Mouse (Mus musculus): ENCODE results near the gene Tnc. TPM values are rescaled to one million over a fixed set of nuclear protein-coding genes. Genes with fewer than 3 reads are reported as not detected.
A peak's percentile ranks its signal among the peaks of the same experiment; 100 is the strongest.

The Tnc gene
- polyA plus RNA-seq, 1 experiment from 2014 or later: 4.5 TPM

DNA sequence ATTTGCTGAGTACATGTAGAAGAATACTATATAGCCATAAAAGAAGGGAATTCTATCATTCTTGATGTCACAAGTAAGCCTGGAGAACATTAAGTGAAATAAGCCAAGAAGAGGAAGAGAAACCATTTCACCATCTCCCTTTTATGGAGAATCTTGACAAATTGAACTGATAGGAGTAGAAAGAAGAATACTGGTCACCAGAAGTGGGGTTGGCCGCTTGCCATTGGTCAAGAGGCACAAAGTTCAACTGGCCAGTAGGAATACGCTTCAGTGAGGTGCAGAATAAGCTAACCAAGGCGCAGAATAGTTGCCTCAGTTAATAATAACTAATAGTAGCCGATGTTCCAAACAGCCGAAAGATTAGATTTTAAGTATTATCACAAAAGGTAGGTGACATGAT lies 58.7 kb downstream of the Tnc start:
- Histone ChIP-seq H3K4me2 (replicated peaks; ENCODE audit: low read depth, low read length) (no peak overlapping the region), H3K4me3 (ENCODE audit: low read depth, low read length) (no peak overlapping the region), H3K4me1 (replicated peaks; ENCODE audit: control insufficient read depth, insufficient read depth, low read length) (no peaks in the 10 kb centered on the region), H3K9ac (ENCODE audit: low read depth, low read length) (no peak overlapping the region), H3K9me3 (ENCODE audit: control insufficient read depth, low read length) (no peaks in the 10 kb centered on the region), H3K27me3 (ENCODE audit: control insufficient read depth, insufficient read depth, low read length) (no peaks in the 10 kb centered on the region), H3K27ac (ENCODE audit: low read depth, low read length) (no peak overlapping the region), H3K36me3 (ENCODE audit: control insufficient read depth, insufficient read depth, low read length) (no peaks in the 10 kb centered on the region)
- DNase-seq (ENCODE audit: low spot score): no peak
- ATAC-seq (ENCODE audit: low FRiP score): no peak
- WGBS: 93% methylated on average over 5 of the region's 5 CpGs

- DNase-seq (ENCODE audit: low spot score): no peak
- H3K27me3 ChIP-seq (ENCODE audit: control insufficient read depth, insufficient read depth, low read length): no peaks in the 10 kb centered on the region
- no peak for ATAC-seq (ENCODE audit: low FRiP score)
These were observed 60.2 kb downstream of the Tnc start for GRCm38 (mm10) chr4:63986576-63986975.

DNA sequence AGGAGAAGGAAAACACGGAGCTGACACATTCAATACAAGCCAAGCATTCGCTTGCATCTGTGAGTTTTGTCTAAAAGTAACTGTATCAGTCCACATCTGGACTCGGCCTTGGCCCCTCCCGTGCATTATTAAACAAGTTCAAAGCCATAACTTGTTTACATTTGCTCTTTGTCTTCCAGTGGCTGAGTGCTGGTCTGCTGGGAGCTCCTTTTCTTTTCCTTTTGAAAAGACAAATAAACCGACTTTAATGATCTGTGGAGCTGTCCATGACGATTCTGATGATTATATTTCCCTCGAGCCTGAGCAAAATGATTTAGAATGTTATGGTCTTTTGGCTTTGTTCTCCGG lies 63.7 kb downstream of the Tnc start:
- Histone ChIP-seq H3K9ac (ENCODE audit: low read depth, low read length) (no peak overlapping the region), H3K27me3 (ENCODE audit: control insufficient read depth, insufficient read depth, low read length) (no peaks in the 10 kb centered on the region), H3K36me3 (ENCODE audit: control insufficient read depth, insufficient read depth, low read length) (no peaks in the 10 kb centered on the region), H3K9me3 (ENCODE audit: control insufficient read depth, low read length) (no peaks in the 10 kb centered on the region), H3K4me1 (replicated peaks; ENCODE audit: control insufficient read depth, insufficient read depth, low read length) (no peaks in the 10 kb centered on the region), H3K27ac (ENCODE audit: low read depth, low read length) (no peak overlapping the region), H3K4me2 (replicated peaks; ENCODE audit: low read depth, low read length) (no peak overlapping the region), H3K4me3 (ENCODE audit: low read depth, low read length) (no peak overlapping the region)
- ATAC-seq (ENCODE audit: low FRiP score): no peak
- no peak for DNase-seq (ENCODE audit: low spot score)
- 72% methylated on average over 8 of the region's 8 CpGs for WGBS

More at GRCm38 (mm10) chr4:63986576-63986975, 60.2 kb downstream of the Tnc start:
- Histone ChIP-seq H3K4me1 (replicated peaks; ENCODE audit: control insufficient read depth, insufficient read depth, low read length) (no peaks in the 10 kb centered on the region), H3K9ac (ENCODE audit: low read depth, low read length) (no peak overlapping the region), H3K27ac (ENCODE audit: low read depth, low read length) (no peak overlapping the region), H3K36me3 (ENCODE audit: control insufficient read depth, insufficient read depth, low read length) (no peaks in the 10 kb centered on the region), H3K9me3 (ENCODE audit: control insufficient read depth, low read length) (no peaks in the 10 kb centered on the region), H3K4me2 (replicated peaks; ENCODE audit: low read depth, low read length) (no peak overlapping the region), H3K4me3 (ENCODE audit: low read depth, low read length) (no peak overlapping the region)

DNA sequence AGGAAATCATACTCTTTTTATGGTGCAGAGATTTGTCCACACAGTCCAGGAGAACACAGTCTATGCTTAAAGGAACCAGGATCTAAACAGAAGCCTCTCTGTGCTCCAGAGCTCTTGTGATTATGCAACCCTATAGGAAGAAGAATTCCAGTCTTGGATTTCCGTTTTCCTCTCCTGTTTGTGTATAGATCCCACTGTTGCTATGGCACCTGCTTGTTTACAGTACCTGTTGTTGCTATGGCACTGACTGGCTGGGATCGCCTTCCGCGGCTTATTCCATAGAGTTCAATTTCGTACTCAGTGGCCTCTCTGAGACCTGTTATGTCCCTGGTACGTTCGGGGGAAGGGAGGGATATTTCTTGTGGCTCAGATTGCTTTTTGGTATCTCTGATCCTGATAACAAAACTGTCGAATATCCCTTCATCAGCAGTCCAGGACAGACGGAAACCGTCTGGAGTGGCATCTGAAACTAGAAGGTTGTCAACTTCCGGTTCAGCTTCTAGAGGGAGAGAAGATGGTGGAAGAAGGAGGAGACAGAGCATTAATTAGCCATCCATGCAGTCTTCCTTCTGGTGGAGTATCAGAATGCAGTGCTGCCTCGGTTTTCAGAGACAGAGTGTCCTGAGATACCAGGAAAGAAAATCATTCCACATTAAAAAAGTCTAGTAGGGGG lies 64.3 kb downstream of the Tnc start:
- Histone ChIP-seq H3K9me3 (ENCODE audit: control insufficient read depth, low read length) (no peaks in the 10 kb centered on the region), H3K9ac (ENCODE audit: low read depth, low read length) (no peak overlapping the region), H3K4me2 (replicated peaks; ENCODE audit: low read depth, low read length) (no peak overlapping the region), H3K4me3 (ENCODE audit: low read depth, low read length) (no peak overlapping the region), H3K27ac (ENCODE audit: low read depth, low read length) (no peak overlapping the region), H3K4me1 (replicated peaks; ENCODE audit: control insufficient read depth, insufficient read depth, low read length) (no peaks in the 10 kb centered on the region), H3K36me3 (ENCODE audit: control insufficient read depth, insufficient read depth, low read length) (no peaks in the 10 kb centered on the region), H3K27me3 (ENCODE audit: control insufficient read depth, insufficient read depth, low read length) (no peaks in the 10 kb centered on the region)
- ATAC-seq (ENCODE audit: low FRiP score): no peak
- DNase-seq (ENCODE audit: low spot score): no peak
- WGBS: 79% methylated on average over 12 of the region's 12 CpGs

GRCm38 (mm10) chr4:63980211-63980794 lies 66.5 kb downstream of the Tnc start:
- WGBS: 63% methylated on average over 1 of the region's 1 CpGs
- no peak overlapping the region for H3K27ac ChIP-seq (ENCODE audit: low read depth, low read length)
- ATAC-seq (ENCODE audit: low FRiP score): no peak
- H3K9ac ChIP-seq (ENCODE audit: low read depth, low read length): no peak overlapping the region
- no peaks in the 10 kb centered on the region for H3K4me1 ChIP-seq (replicated peaks; ENCODE audit: control insufficient read depth, insufficient read depth, low read length)
- no peaks in the 10 kb centered on the region for H3K9me3 ChIP-seq (ENCODE audit: control insufficient read depth, low read length)
- H3K36me3 ChIP-seq (ENCODE audit: control insufficient read depth, insufficient read depth, low read length): no peaks in the 10 kb centered on the region
- no peak overlapping the region for H3K4me2 ChIP-seq (replicated peaks; ENCODE audit: low read depth, low read length)
- DNase-seq (ENCODE audit: low spot score): no peak
- no peak overlapping the region for H3K4me3 ChIP-seq (ENCODE audit: low read depth, low read length)
- H3K27me3 ChIP-seq (ENCODE audit: control insufficient read depth, insufficient read depth, low read length): no peaks in the 10 kb centered on the region

GRCm38 (mm10) chr4:63979635-63980034 lies 67.2 kb downstream of the Tnc start:
- Histone ChIP-seq H3K27ac (ENCODE audit: low read depth, low read length) (no peak overlapping the region), H3K4me3 (ENCODE audit: low read depth, low read length) (no peak overlapping the region), H3K9me3 (ENCODE audit: control insufficient read depth, low read length) (no peaks in the 10 kb centered on the region), H3K27me3 (ENCODE audit: control insufficient read depth, insufficient read depth, low read length) (no peaks in the 10 kb centered on the region), H3K4me2 (replicated peaks; ENCODE audit: low read depth, low read length) (no peak overlapping the region), H3K9ac (ENCODE audit: low read depth, low read length) (no peak overlapping the region), H3K36me3 (ENCODE audit: control insufficient read depth, insufficient read depth, low read length) (no peaks in the 10 kb centered on the region), H3K4me1 (replicated peaks; ENCODE audit: control insufficient read depth, insufficient read depth, low read length) (no peaks in the 10 kb centered on the region)
- 39% methylated on average over 2 of the region's 2 CpGs for WGBS
- DNase-seq (ENCODE audit: low spot score) (peak; percentile 32), ATAC-seq (ENCODE audit: low FRiP score) (no peak)

DNA sequence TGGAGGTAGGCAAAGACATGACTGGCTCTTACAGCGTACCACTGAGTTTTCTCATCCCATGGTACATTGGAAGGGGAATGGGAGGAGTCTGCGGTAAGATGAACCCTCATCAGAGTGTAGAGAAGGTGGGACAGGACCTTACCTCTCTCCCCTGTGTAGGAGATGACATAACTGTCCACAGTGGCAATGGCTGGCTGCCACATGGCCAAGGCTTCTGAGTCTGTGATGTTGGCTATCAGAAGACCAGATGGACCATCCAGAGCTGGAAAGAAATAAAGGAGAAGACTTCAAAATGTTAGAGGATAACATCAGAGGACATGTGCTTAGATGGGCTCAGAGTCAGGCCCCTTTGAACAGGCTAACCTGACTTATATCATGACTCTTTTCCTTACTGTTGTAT lies 74.3 kb downstream of the Tnc start:
- no peaks in the 10 kb centered on the region for H3K27me3 ChIP-seq (ENCODE audit: control insufficient read depth, insufficient read depth, low read length)
- DNase-seq (ENCODE audit: low spot score) (no peak), ATAC-seq (ENCODE audit: low FRiP score) (no peak)
- H3K4me1 ChIP-seq (replicated peaks; ENCODE audit: control insufficient read depth, insufficient read depth, low read length): no peaks in the 10 kb centered on the region
- H3K4me2 ChIP-seq (replicated peaks; ENCODE audit: low read depth, low read length): no peak overlapping the region
- no peak overlapping the region for H3K4me3 ChIP-seq (ENCODE audit: low read depth, low read length)
- H3K36me3 ChIP-seq (ENCODE audit: control insufficient read depth, insufficient read depth, low read length): no peaks in the 10 kb centered on the region
- 96% methylated on average over 2 of the region's 2 CpGs for WGBS
- no peak overlapping the region for H3K27ac ChIP-seq (ENCODE audit: low read depth, low read length)
- H3K9me3 ChIP-seq (ENCODE audit: control insufficient read depth, low read length): no peaks in the 10 kb centered on the region
- H3K9ac ChIP-seq (ENCODE audit: low read depth, low read length): no peak overlapping the region

DNA sequence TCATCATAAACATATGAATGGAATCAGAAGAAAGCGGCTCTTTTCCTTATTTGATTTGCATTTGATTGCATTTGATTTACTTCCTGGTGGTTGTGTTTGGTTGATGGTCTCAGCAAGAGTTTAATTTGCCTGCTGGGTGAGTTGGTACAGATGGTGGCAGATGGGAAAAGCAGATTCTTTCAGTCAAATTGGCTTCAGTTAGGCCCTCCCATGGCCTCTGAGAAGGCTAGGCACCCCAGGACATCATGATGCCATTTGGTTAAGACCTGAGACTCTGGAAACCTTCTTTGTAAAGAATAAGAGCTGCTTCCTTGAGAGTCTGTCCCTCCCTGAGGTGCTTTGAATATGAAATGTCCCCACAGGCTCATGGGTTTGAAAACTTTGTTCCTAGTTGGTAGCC lies 75.1 kb downstream of the Tnc start:
- H3K27ac ChIP-seq (ENCODE audit: low read depth, low read length): no peak overlapping the region
- DNase-seq (ENCODE audit: low spot score) (no peak), ATAC-seq (ENCODE audit: low FRiP score) (no peak)
- no peak overlapping the region for H3K4me3 ChIP-seq (ENCODE audit: low read depth, low read length)
- H3K4me2 ChIP-seq (replicated peaks; ENCODE audit: low read depth, low read length): no peak overlapping the region
- 57% methylated on average over 1 of the region's 1 CpGs for WGBS
- no peak overlapping the region for H3K9ac ChIP-seq (ENCODE audit: low read depth, low read length)
- no peaks in the 10 kb centered on the region for H3K4me1 ChIP-seq (replicated peaks; ENCODE audit: control insufficient read depth, insufficient read depth, low read length)
- H3K27me3 ChIP-seq (ENCODE audit: control insufficient read depth, insufficient read depth, low read length): no peaks in the 10 kb centered on the region
- H3K36me3 ChIP-seq (ENCODE audit: control insufficient read depth, insufficient read depth, low read length): no peaks in the 10 kb centered on the region
- no peaks in the 10 kb centered on the region for H3K9me3 ChIP-seq (ENCODE audit: control insufficient read depth, low read length)

GRCm38 (mm10) chr4:63970925-63971324 lies 75.9 kb downstream of the Tnc start:
- Histone ChIP-seq H3K4me3 (ENCODE audit: low read depth, low read length) (no peak overlapping the region), H3K36me3 (ENCODE audit: control insufficient read depth, insufficient read depth, low read length) (no peaks in the 10 kb centered on the region), H3K4me2 (replicated peaks; ENCODE audit: low read depth, low read length) (no peak overlapping the region), H3K9ac (ENCODE audit: low read depth, low read length) (no peak overlapping the region), H3K4me1 (replicated peaks; ENCODE audit: control insufficient read depth, insufficient read depth, low read length) (no peaks in the 10 kb centered on the region), H3K27ac (ENCODE audit: low read depth, low read length) (no peak overlapping the region), H3K27me3 (ENCODE audit: control insufficient read depth, insufficient read depth, low read length) (no peaks in the 10 kb centered on the region), H3K9me3 (ENCODE audit: control insufficient read depth, low read length) (no peaks in the 10 kb centered on the region)
- DNase-seq (ENCODE audit: low spot score) (no peak), ATAC-seq (ENCODE audit: low FRiP score) (no peak)
- 82% methylated on average over 4 of the region's 4 CpGs for WGBS

All from hindbrain, embryonic 11.5 days (tissue).